Mouse (Mus musculus) heart, adult 2 months (tissue): ENCODE results near the gene Filip1.

Experiments used
- CTCF ChIP-seq: fragments of 200-600 bp; IDR thresholded peaks from 2 replicates; pipeline ENCODE4 v1.8.1; 2022; ENCODE audit warnings: antibody characterized with exemption, mild to moderate bottlenecking, moderate library complexity
- EP300 ChIP-seq: fragments of 200-500 bp; IDR thresholded peaks from 2 replicates; pipeline ENCODE4 v1.6.1; 2011; ENCODE audit warnings: low read depth, low read length, control low read depth; ENCODE audit not compliant: insufficient read depth
- POLR2A ChIP-seq: fragments of 200-500 bp; IDR thresholded peaks from 2 replicates; pipeline ENCODE4 v1.6.1; 2011; ENCODE audit warnings: mild to moderate bottlenecking, low read depth, low read length, control low read depth; ENCODE audit not compliant: insufficient read depth

- TF ChIP-seq EP300 (no peak), CTCF (no peak), POLR2A (no peak)
Observed at GRCm38 (mm10) chr9:80039296-80039815, 26.7 kb upstream of the Filip1 start.
